Mouse (Mus musculus) intestine, embryonic 14.5 days (tissue): ENCODE measurements around the gene Chd8. TPM values are rescaled to one million over a fixed set of nuclear protein-coding genes. Genes with fewer than 3 reads are reported as not detected.
A peak's percentile ranks its signal among the peaks of the same experiment; 100 is the strongest.

Experiments
- ATAC-seq: fragments of 200-750 bp; cut with Nextera tagmentation; replicated peaks from 2 replicates; pipeline ENCODE4 v1.8.0; 2017; ENCODE audit warnings: low read depth, moderate number of reproducible peaks, moderate TSS enrichment, moderate library complexity; ENCODE audit not compliant: low FRiP score, low TSS enrichment
- DNase-seq: peaks from one replicate; pipeline ENCODE4 v3.0.0-alpha.2; 2018; ENCODE audit warnings: low spot score
- H3K27ac ChIP-seq: fragments of 300-500 bp; sonication (generic); 2 replicates; pipeline ENCODE4 v1.5.1; 2014; ENCODE audit warnings: low read depth, mild to moderate bottlenecking, control low read depth
- H3K27me3 ChIP-seq: fragments of 300-500 bp; sonication (generic); replicated peaks from 2 replicates; pipeline ENCODE4 v1.6.1; 2014; ENCODE audit warnings: low read length, control low read depth; ENCODE audit not compliant: control insufficient read depth, insufficient read depth
- H3K36me3 ChIP-seq: fragments of 300-500 bp; sonication (generic); 2 replicates; pipeline ENCODE4 v1.6.1; 2014; ENCODE audit warnings: low read length, control low read depth; ENCODE audit not compliant: control insufficient read depth, insufficient read depth
- H3K4me1 ChIP-seq: fragments of 300-500 bp; sonication (generic); replicated peaks from 2 replicates; pipeline ENCODE4 v1.6.1; 2014; ENCODE audit warnings: low read length, control low read depth, mixed read lengths; ENCODE audit not compliant: control insufficient read depth, insufficient read depth
- H3K4me2 ChIP-seq: fragments of 300-500 bp; sonication (generic); 2 replicates; pipeline ENCODE4 v1.6.1; 2014; ENCODE audit warnings: low read length
- H3K4me3 ChIP-seq: fragments of 300-500 bp; sonication (generic); 2 replicates; pipeline ENCODE4 v1.5.1; 2014; ENCODE audit warnings: low read depth, low read length, control low read depth, mixed read lengths
- H3K9ac ChIP-seq: fragments of 300-500 bp; sonication (generic); 2 replicates; pipeline ENCODE4 v1.6.1; 2014; ENCODE audit warnings: mild to moderate bottlenecking, low read length
- H3K9me3 ChIP-seq: fragments of 300-500 bp; sonication (generic); 2 replicates; pipeline ENCODE4 v1.6.1; 2016; ENCODE audit warnings: low read length, control low read depth; ENCODE audit not compliant: control insufficient read depth
- WGBS: fragments of 180-500 bp; shearing (Covaris S2); extraction: QIAGEN DNeasy Blood & Tissue Kit; methylation state at CpG from one replicate; pipeline ENCODE4 v1.1.7; 2014; 5-methylcytosine and 5-hydroxymethylcytosine counted together
- polyA plus RNA-seq: library from polyadenylated mRNA; unstranded; fragments of >200 nt; fragmentation: Nextera tagmentation; extraction: Ambion mirVana; gene quantifications from 2 replicates; pipeline ENCODE4 v1.2.1, GENCODE M21; 2014

The Chd8 gene
- polyA plus RNA-seq, 1 experiment from 2014 or later, result 47.4 TPM

GRCm38 (mm10) chr14:52278932-52279746 lies 21.6 kb upstream of the Chd8 start, which contains the start of the genes Tox4 and Rab2b:
TSS of gene Tox4 (plus strand) at chr14:52279146.
TSS of gene Rab2b (minus strand) at chr14:52279545.
- Histone ChIP-seq H3K9me3 (no peaks in the 10 kb centered on the region), H3K4me1 (peaks cover 7% of the 10 kb centered on the region), H3K27me3 (no peaks in the 10 kb centered on the region), H3K4me2 (peak within 1 kb of the TSS; percentile 71), H3K4me3 (peak within 1 kb of the TSS; percentile 88), H3K36me3 (peaks cover 5% of the 10 kb centered on the region), H3K9ac (peak within 1 kb of the TSS; percentile 85), H3K27ac (peak within 1 kb of the TSS; percentile 83)
- ATAC-seq (peak; percentile 99), DNase-seq (peak; percentile 99)
- under 1% methylated on average over 66 of the region's 66 CpGs for WGBS

GRCm38 (mm10) chr14:52277210-52277609 lies 19.6 kb upstream of the Chd8 start:
- ATAC-seq, result no peak
- Histone ChIP-seq H3K4me3 (no peak overlapping the region), H3K36me3 (peaks cover 7% of the 10 kb centered on the region)

GRCm38 (mm10) chr14:52272781-52273180 lies 15.2 kb upstream of the Chd8 start:
- H3K36me3 ChIP-seq, result peaks cover 11% of the 10 kb centered on the region
- no peak overlapping the region for H3K4me3 ChIP-seq
- no peaks in the 10 kb centered on the region for H3K4me1 ChIP-seq
- no peak overlapping the region for H3K4me2 ChIP-seq
- DNase-seq (no peak), ATAC-seq (no peak)
- no peak overlapping the region for H3K9ac ChIP-seq
- WGBS, result 73% methylated on average over 3 of the region's 3 CpGs
- no peaks in the 10 kb centered on the region for H3K9me3 ChIP-seq
- H3K27ac ChIP-seq, result no peak overlapping the region
- H3K27me3 ChIP-seq, result no peaks in the 10 kb centered on the region

More at GRCm38 (mm10) chr14:52277210-52277609, 19.6 kb upstream of the Chd8 start:
- WGBS, result 91% methylated on average over 4 of the region's 4 CpGs
- Histone ChIP-seq H3K4me2 (no peak overlapping the region), H3K27me3 (no peaks in the 10 kb centered on the region), H3K27ac (no peak overlapping the region), H3K9me3 (no peaks in the 10 kb centered on the region), H3K9ac (no peak overlapping the region), H3K4me1 (peaks cover 7% of the 10 kb centered on the region)
- no peak for DNase-seq

GRCm38 (mm10) chr14:52256311-52257175 lies 1.0 kb downstream of the Chd8 start:
- peak overlapping the region; percentile 89 for H3K27ac ChIP-seq
- WGBS, result 7% methylated on average over 18 of the region's 18 CpGs
- DNase-seq, result peak; percentile 65

GRCm38 (mm10) chr14:52246129-52246528 lies 11.5 kb downstream of the Chd8 start:
- Histone ChIP-seq H3K9ac (no peak overlapping the region), H3K9me3 (no peaks in the 10 kb centered on the region), H3K4me1 (0 out of 2 replicates have a peak, but pooled peaks cover 3% of the 10 kb centered on the region), H3K4me3 (no peak overlapping the region), H3K4me2 (no peak overlapping the region), H3K27me3 (no peaks in the 10 kb centered on the region), H3K27ac (no peak overlapping the region), H3K36me3 (peaks cover under 1% of the 10 kb centered on the region; the same call in 1 of the 2 replicates)
- no peak for DNase-seq
- ATAC-seq, result no peak
- WGBS, result 77% methylated on average over 4 of the region's 4 CpGs

More at GRCm38 (mm10) chr14:52256311-52257175, 1.0 kb downstream of the Chd8 start:
- Histone ChIP-seq H3K4me2 (peak overlapping the region; percentile 91), H3K27me3 (no peaks in the 10 kb centered on the region), H3K9ac (peak overlapping the region; percentile 85), H3K4me3 (peak overlapping the region; percentile 97), H3K4me1 (peaks cover 6% of the 10 kb centered on the region), H3K9me3 (no peaks in the 10 kb centered on the region), H3K36me3 (no peaks in the 10 kb centered on the region; the same call in 1 of the 2 replicates)
- ATAC-seq, result no peak

GRCm38 (mm10) chr14:52244690-52245042 lies 12.9 kb downstream of the Chd8 start:
- 10% methylated on average over 7 of the region's 7 CpGs for WGBS

GRCm38 (mm10) chr14:52244041-52244689 lies 13.4 kb downstream of the Chd8 start:
- peak; percentile 98 for ATAC-seq
- WGBS, result under 1% methylated on average over 32 of the region's 32 CpGs

More at GRCm38 (mm10) chr14:52244690-52245042, 12.9 kb downstream of the Chd8 start:
- ATAC-seq (peak; percentile 72), DNase-seq (no peak)
- Histone ChIP-seq H3K27ac (peak overlapping the region; percentile 6; the same call in 1 of the 2 replicates), H3K9ac (peak overlapping the region; percentile 31), H3K36me3 (peaks cover 7% of the 10 kb centered on the region; the same call in 1 of the 2 replicates), H3K4me3 (peak overlapping the region; percentile 54), H3K9me3 (no peaks in the 10 kb centered on the region), H3K4me1 (0 out of 2 replicates have a peak, but pooled peaks cover 3% of the 10 kb centered on the region), H3K27me3 (no peaks in the 10 kb centered on the region), H3K4me2 (peak overlapping the region; percentile 49)

GRCm38 (mm10) chr14:52236216-52236615 lies 21.4 kb downstream of the Chd8 start:
- H3K27ac ChIP-seq, result no peak overlapping the region
- DNase-seq, result no peak
- 89% methylated on average over 1 of the region's 1 CpGs for WGBS
- H3K4me1 ChIP-seq, result no peaks in the 10 kb centered on the region
- ATAC-seq, result no peak
- peaks cover 68% of the 10 kb centered on the region for H3K36me3 ChIP-seq
- H3K9me3 ChIP-seq, result no peaks in the 10 kb centered on the region
- H3K27me3 ChIP-seq, result no peaks in the 10 kb centered on the region
- no peak overlapping the region for H3K4me3 ChIP-seq
- no peak overlapping the region for H3K9ac ChIP-seq
- no peak overlapping the region for H3K4me2 ChIP-seq

More at GRCm38 (mm10) chr14:52244041-52244689, 13.4 kb downstream of the Chd8 start:
- Histone ChIP-seq H3K36me3 (peaks cover 7% of the 10 kb centered on the region; the same call in 1 of the 2 replicates), H3K4me2 (peak overlapping the region; percentile 49), H3K27ac (peak overlapping the region; percentile 6; the same call in 1 of the 2 replicates), H3K4me1 (0 out of 2 replicates have a peak, but pooled peaks cover 3% of the 10 kb centered on the region), H3K9ac (peak overlapping the region; percentile 53), H3K27me3 (no peaks in the 10 kb centered on the region), H3K4me3 (peak overlapping the region; percentile 54), H3K9me3 (no peaks in the 10 kb centered on the region)
- DNase-seq, result peak; percentile 99
